Mouse (Mus musculus) kidney, adult 18-20 months (tissue): ENCODE results near the gene Amy1.
"Not testable (repeated sequence)": the region's sequence is repeated elsewhere in the genome, so short reads cannot be mapped to it uniquely, and the experiment has no call there.

ENCODE experiments used
- DNase-seq: peaks from one replicate; pipeline ENCODE4 v3.0.0; 2021

The Amy1 gene

GRCm38 (mm10) chr3:113606599-113606998, at the start of gene Amy1:
Amy1 (minus strand) TSS chr3:113606699.
- DNase-seq, result no peak

- no peak for DNase-seq
Measured at GRCm38 (mm10) chr3:113654335-113654734, 47.8 kb upstream of the Amy1 start.

GRCm38 (mm10) chr3:113651386-113651785, 44.9 kb upstream of the Amy1 start:
- not testable (repeated sequence) for DNase-seq

- DNase-seq, result no peak
Measured at GRCm38 (mm10) chr3:113639545-113639944, 33.0 kb upstream of the Amy1 start.

GRCm38 (mm10) chr3:113634220-113634619, 27.7 kb upstream of the Amy1 start:
- no peak for DNase-seq

GRCm38 (mm10) chr3:113631611-113632010, 25.1 kb upstream of the Amy1 start:
- DNase-seq, result no peak

GRCm38 (mm10) chr3:113630564-113630963, 24.1 kb upstream of the Amy1 start:
- DNase-seq, result no peak

- peak; percentile 96 for DNase-seq
Measured at GRCm38 (mm10) chr3:113629606-113630359, 23.3 kb upstream of the Amy1 start, which contains the start of gene Rnpc3. Rnpc3 (minus strand) TSS chr3:113630149.

- no peak for DNase-seq
Measured at GRCm38 (mm10) chr3:113590844-113591243, 15.7 kb downstream of the Amy1 start.

- no peak for DNase-seq
Measured at GRCm38 (mm10) chr3:113574578-113574977, 31.9 kb downstream of the Amy1 start.

- no peak for DNase-seq
Measured at GRCm38 (mm10) chr3:113574138-113574537, 32.4 kb downstream of the Amy1 start.

GRCm38 (mm10) chr3:113572158-113572557, 34.3 kb downstream of the Amy1 start:
- no peak for DNase-seq

GRCm38 (mm10) chr3:113539692-113540091, 66.8 kb downstream of the Amy1 start:
- DNase-seq, result no peak

- not testable (repeated sequence) for DNase-seq
Measured at GRCm38 (mm10) chr3:113532328-113532727, 74.2 kb downstream of the Amy1 start, which contains the start of gene Amy2a1. Amy2a1 (minus strand) TSS chr3:113532428.
